27 mouse cellular contexts compared by ENCODE assay signal in genomic region chr4:131262909-131263308, GRCm38 (mm10).
DNase-seq lines count a peak whose midpoint lies in the region; ATAC-seq and TF ChIP-seq lines count a peak whose summit lies in the region.
"Had no signal": no experiment of that assay in that cellular context is flagged by ENCODE, and none has a peak within 500 bp of the region (broad histone marks: within the 10 kb centered on the region; RNA-seq: fewer than 3 reads in every experiment).

No protein-coding gene starts in this region.

- WGBS in forebrain, postnatal 0 days, result 39% methylated on average over 6 of the region's 6 CpGs
- WGBS in forebrain, embryonic 15.5 days, result 51% methylated on average over 6 of the region's 6 CpGs
- 77% methylated on average over 6 of the region's 6 CpGs for WGBS in midbrain, embryonic 10.5 days
- WGBS in midbrain, embryonic 15.5 days, result 50% methylated on average over 6 of the region's 6 CpGs

- 0 out of 2 replicates have a peak overlapping the region, but pooled peaks have one; percentile 15 for H3K27ac ChIP-seq in forebrain, postnatal 0 days (ENCODE audit: low read depth, low read length)
- no peak overlapping the region for H3K27ac ChIP-seq in forebrain, embryonic 15.5 days (replicated peaks)
- 0 out of 2 replicates have a peak overlapping the region, but pooled peaks have one; percentile 11 for H3K27ac ChIP-seq in left cerebral cortex, adult 2 months
- H3K27ac ChIP-seq in midbrain, embryonic 10.5 days (replicated peaks), result 0 out of 2 replicates have a peak overlapping the region, but pooled peaks have one; percentile 28
- H3K27ac ChIP-seq in midbrain, embryonic 15.5 days, result no peak overlapping the region
- H3K27ac ChIP-seq: embryonic facial prominence, embryonic 10.5 days; embryonic facial prominence, embryonic 15.5 days; heart, adult 2 months; intestine, embryonic 15.5 days; limb, embryonic 13.5 days; neural tube, embryonic 12.5 days; stomach, embryonic 15.5 days had no signal

- H3K4me3 ChIP-seq in forebrain, postnatal 0 days (ENCODE audit: low read depth, low read length), result no peak overlapping the region
- no peak overlapping the region for H3K4me3 ChIP-seq in forebrain, embryonic 15.5 days
- H3K4me3 ChIP-seq in left cerebral cortex, adult 2 months, result no peak overlapping the region
- H3K4me3 ChIP-seq in midbrain, embryonic 10.5 days, result no peak overlapping the region
- H3K4me3 ChIP-seq in midbrain, embryonic 15.5 days, result no peak overlapping the region
- H3K4me3 ChIP-seq: embryonic facial prominence, embryonic 10.5 days; embryonic facial prominence, embryonic 15.5 days; heart, adult 2 months; heart, embryonic 12.5 days; intestine, embryonic 15.5 days; limb, embryonic 13.5 days; myocyte; neural tube, embryonic 12.5 days; stomach, embryonic 15.5 days had no signal

- H3K9ac ChIP-seq in forebrain, postnatal 0 days, result no peak overlapping the region
- no peak overlapping the region for H3K9ac ChIP-seq in forebrain, embryonic 15.5 days (replicated peaks)
- no peak overlapping the region for H3K9ac ChIP-seq in midbrain, embryonic 15.5 days
- H3K9ac ChIP-seq: embryonic facial prominence, embryonic 15.5 days; heart, embryonic 12.5 days; intestine, embryonic 15.5 days; limb, embryonic 13.5 days; neural tube, embryonic 12.5 days; stomach, embryonic 15.5 days had no signal

- peak; percentile 56 for DNase-seq in forebrain, postnatal 0 days
- DNase-seq in left cerebral cortex, adult 2 months (ENCODE audit: extremely low spot score in 1 of 2, low spot score in 2 of 2), result no peak
- DNase-seq in left cerebral cortex, adult 8-10 months (ENCODE audit: low spot score in 2 of 2), result no peak
- no peak for DNase-seq in midbrain, embryonic 10.5 days (ENCODE audit: low spot score)
- DNase-seq in brain, adult 2 months (ENCODE audit: low read depth, low spot score), result peak; percentile 64
- no peak for DNase-seq in spleen, adult 18-20 months
- DNase-seq: adrenal gland, postnatal 25 days; cerebellum, adult 8-10 months; cerebellum, postnatal 25 days; heart, adult 2 months; heart, postnatal 4 days; kidney, adult 2 months; kidney, postnatal 36 days; lung, postnatal 36 days had no signal

- no peaks in the 10 kb centered on the region for H3K9me3 ChIP-seq in forebrain, postnatal 0 days (ENCODE audit: low read length)
- no peaks in the 10 kb centered on the region for H3K9me3 ChIP-seq in forebrain, embryonic 15.5 days
- H3K9me3 ChIP-seq in midbrain, embryonic 10.5 days (replicated peaks), result no peaks in the 10 kb centered on the region
- H3K9me3 ChIP-seq in midbrain, embryonic 15.5 days, result no peaks in the 10 kb centered on the region
- H3K9me3 ChIP-seq: embryonic facial prominence, embryonic 10.5 days; embryonic facial prominence, embryonic 15.5 days; heart, embryonic 12.5 days; intestine, embryonic 15.5 days; limb, embryonic 13.5 days; neural tube, embryonic 12.5 days; stomach, embryonic 15.5 days had no signal

- H3K4me2 ChIP-seq in forebrain, postnatal 0 days (ENCODE audit: low read depth), result no peak overlapping the region
- H3K4me2 ChIP-seq in forebrain, embryonic 15.5 days (replicated peaks), result no peak overlapping the region
- H3K4me2 ChIP-seq in midbrain, embryonic 15.5 days, result no peak overlapping the region
- H3K4me2 ChIP-seq: embryonic facial prominence, embryonic 15.5 days; intestine, embryonic 15.5 days; limb, embryonic 13.5 days; liver, embryonic 11.5 days; neural tube, embryonic 12.5 days; stomach, embryonic 15.5 days had no signal

- no peaks in the 10 kb centered on the region; the same call in 1 of the 2 replicates for H3K4me1 ChIP-seq in forebrain, postnatal 0 days (ENCODE audit: insufficient read depth)
- H3K4me1 ChIP-seq in forebrain, embryonic 15.5 days, result peaks cover 30% of the 10 kb centered on the region
- peaks cover 24% of the 10 kb centered on the region for H3K4me1 ChIP-seq in midbrain, embryonic 10.5 days
- H3K4me1 ChIP-seq in midbrain, embryonic 15.5 days, result peaks cover 12% of the 10 kb centered on the region; the same call in 1 of the 2 replicates
- H3K4me1 ChIP-seq: neural tube, embryonic 12.5 days; stomach, embryonic 15.5 days had no signal

- intact Hi-C loops in left cerebral cortex, adult 2 months (cut with DNase I), result loop anchor here (5.0 kb wide), 1 partner anchor 109 kb away; no protein-coding TSS in a partner anchor

- no peak for TF ChIP-seq CTCF in forebrain, postnatal 0 days (IDR thresholded peaks at IDR 0.05; ENCODE audit: low read depth)
- TF ChIP-seq CTCF in left cerebral cortex, adult 2 months (IDR thresholded peaks at IDR 0.05), result no peak

- peak; percentile 53; the same call in 1 of the 2 replicates for ATAC-seq in forebrain, postnatal 0 days
- ATAC-seq in forebrain, embryonic 15.5 days (replicated peaks), result no peak
- ATAC-seq in midbrain, embryonic 15.5 days (replicated peaks), result no peak
- ATAC-seq: CD4-positive, CD25-positive, alpha-beta regulatory T cell, adult 4 months; hindbrain, embryonic 16.5 days; intestine, embryonic 15.5 days had no signal

- H3K36me3 ChIP-seq in forebrain, postnatal 0 days (ENCODE audit: insufficient read depth), result no peaks in the 10 kb centered on the region
- H3K36me3 ChIP-seq in forebrain, embryonic 15.5 days, result no peaks in the 10 kb centered on the region
- H3K36me3 ChIP-seq in midbrain, embryonic 10.5 days, result no peaks in the 10 kb centered on the region
- no peaks in the 10 kb centered on the region for H3K36me3 ChIP-seq in midbrain, embryonic 15.5 days (replicated peaks)
- H3K36me3 ChIP-seq: embryonic facial prominence, embryonic 10.5 days; embryonic facial prominence, embryonic 15.5 days; heart, embryonic 12.5 days; intestine, embryonic 15.5 days; limb, embryonic 13.5 days; neural tube, embryonic 12.5 days; stomach, embryonic 15.5 days had no signal

- H3K27me3 ChIP-seq in forebrain, postnatal 0 days (ENCODE audit: insufficient read depth, low read length), result no peaks in the 10 kb centered on the region
- H3K27me3 ChIP-seq in forebrain, embryonic 15.5 days, result no peaks in the 10 kb centered on the region
- H3K27me3 ChIP-seq in midbrain, embryonic 10.5 days (ENCODE audit: low read depth, poor library complexity, severe bottlenecking), result 0 out of 2 replicates have a peak, but pooled peaks cover 12% of the 10 kb centered on the region
- no peaks in the 10 kb centered on the region for H3K27me3 ChIP-seq in midbrain, embryonic 15.5 days (replicated peaks)
- H3K27me3 ChIP-seq: neural tube, embryonic 12.5 days; stomach, embryonic 15.5 days had no signal

Comparison
In these comparisons a context has a peak if more than half of its experiments do, and no peak if none do; other contexts are left out.
1. H3K27ac ChIP-seq: peak in forebrain, postnatal 0 days (single experiment), left cerebral cortex, adult 2 months (single experiment) and midbrain, embryonic 10.5 days (single experiment); none in forebrain, embryonic 15.5 days (single experiment) and midbrain, embryonic 15.5 days (single experiment).
2. DNase-seq: peak in forebrain, postnatal 0 days (single experiment) and brain, adult 2 months (single experiment); none in left cerebral cortex, adult 2 months (0 of 2), left cerebral cortex, adult 8-10 months (0 of 2), midbrain, embryonic 10.5 days (single experiment) and spleen, adult 18-20 months (0 of 2).